Mouse (Mus musculus) kidney, embryonic 14.5 days (tissue): ENCODE measurements around the gene Hipk2. TPM values are rescaled to one million over a fixed set of nuclear protein-coding genes. Genes with fewer than 3 reads are reported as not detected.

Experiments
- ATAC-seq: fragments of 200-750 bp; cut with Nextera tagmentation; 2 replicates; pipeline ENCODE4 v1.8.0; 2017; ENCODE audit warnings: moderate number of reproducible peaks, mild to moderate bottlenecking, moderate TSS enrichment, moderate library complexity; ENCODE audit not compliant: low FRiP score, low TSS enrichment
- H3K27ac ChIP-seq: fragments of 300-500 bp; sonication (generic); 2 replicates; pipeline ENCODE4 v1.5.1; 2014; ENCODE audit warnings: low read depth, mild to moderate bottlenecking, low read length, moderate library complexity, mixed read lengths
- H3K27me3 ChIP-seq: fragments of 300-500 bp; sonication (generic); 2 replicates; pipeline ENCODE4 v1.6.1; 2014; ENCODE audit warnings: mild to moderate bottlenecking, low read length; ENCODE audit not compliant: control insufficient read depth, insufficient read depth
- H3K36me3 ChIP-seq: fragments of 300-500 bp; sonication (generic); 2 replicates; pipeline ENCODE4 v1.6.1; 2014; ENCODE audit warnings: low read length, mixed read lengths; ENCODE audit not compliant: control insufficient read depth, insufficient read depth
- H3K4me1 ChIP-seq: fragments of 300-500 bp; sonication (generic); 2 replicates; pipeline ENCODE4 v1.6.1; 2014; ENCODE audit warnings: low read length, mixed read lengths; ENCODE audit not compliant: control insufficient read depth, insufficient read depth
- H3K4me2 ChIP-seq: fragments of 300-500 bp; sonication (generic); replicated peaks from 2 replicates; pipeline ENCODE4 v1.6.1; 2014; ENCODE audit warnings: low read depth, mild to moderate bottlenecking, low read length
- H3K4me3 ChIP-seq: fragments of 300-500 bp; sonication (generic); 2 replicates; pipeline ENCODE4 v1.5.1; 2014; ENCODE audit warnings: mild to moderate bottlenecking, low read length
- H3K9ac ChIP-seq: fragments of 300-500 bp; sonication (generic); 2 replicates; pipeline ENCODE4 v1.6.1; 2014; ENCODE audit warnings: low read depth, mild to moderate bottlenecking, low read length, moderate library complexity
- H3K9me3 ChIP-seq: fragments of 300-500 bp; sonication (generic); 2 replicates; pipeline ENCODE4 v1.6.1; 2016; ENCODE audit warnings: low read length; ENCODE audit not compliant: control insufficient read depth
- WGBS: fragments of 180-500 bp; shearing (Covaris S2); extraction: QIAGEN DNeasy Blood & Tissue Kit; methylation state at CpG from one replicate; pipeline ENCODE4 v1.1.7; 2014; 5-methylcytosine and 5-hydroxymethylcytosine counted together
- polyA plus RNA-seq: library from polyadenylated mRNA; unstranded; fragments of >200 nt; fragmentation: Nextera tagmentation; extraction: Ambion mirVana; gene quantifications from 2 replicates; pipeline ENCODE4 v1.2.1, GENCODE M21; 2014

Hipk2 gene
- polyA plus RNA-seq, 1 experiment from 2014 or later, result 33.6 TPM

GRCm38 (mm10) chr6:38810121-38810475 is 65.9 kb downstream of the Hipk2 start:
- H3K9ac ChIP-seq, result no peak overlapping the region
- 27% methylated on average over 2 of the region's 2 CpGs for WGBS
- H3K27ac ChIP-seq, result no peak overlapping the region
- H3K36me3 ChIP-seq, result peaks cover 19% of the 10 kb centered on the region; the same call in 1 of the 2 replicates
- H3K4me3 ChIP-seq, result no peak overlapping the region
- no peak for ATAC-seq
- H3K4me1 ChIP-seq, result no peaks in the 10 kb centered on the region
- H3K27me3 ChIP-seq, result no peaks in the 10 kb centered on the region
- H3K4me2 ChIP-seq, result no peak overlapping the region
- no peaks in the 10 kb centered on the region for H3K9me3 ChIP-seq

GRCm38 (mm10) chr6:38809396-38810120 is 66.4 kb downstream of the Hipk2 start:
- Histone ChIP-seq H3K4me3 (no peak overlapping the region), H3K9me3 (peaks cover under 1% of the 10 kb centered on the region; the same call in 1 of the 2 replicates), H3K27me3 (no peaks in the 10 kb centered on the region), H3K36me3 (peaks cover 19% of the 10 kb centered on the region; the same call in 1 of the 2 replicates), H3K9ac (no peak overlapping the region), H3K27ac (no peak overlapping the region), H3K4me2 (no peak overlapping the region), H3K4me1 (no peaks in the 10 kb centered on the region)
- ATAC-seq, result no peak
- WGBS, result 50% methylated on average over 10 of the region's 10 CpGs

- Histone ChIP-seq H3K4me2 (no peak overlapping the region), H3K9ac (no peak overlapping the region), H3K4me3 (no peak overlapping the region), H3K27ac (no peak overlapping the region), H3K4me1 (no peaks in the 10 kb centered on the region), H3K27me3 (no peaks in the 10 kb centered on the region), H3K36me3 (peaks cover 18% of the 10 kb centered on the region; the same call in 1 of the 2 replicates), H3K9me3 (peaks cover 3% of the 10 kb centered on the region; the same call in 1 of the 2 replicates)
- 96% methylated on average over 4 of the region's 4 CpGs for WGBS
- no peak for ATAC-seq
These were observed 67.6 kb downstream of the Hipk2 start for GRCm38 (mm10) chr6:38808317-38808716.

GRCm38 (mm10) chr6:38806963-38807445 is 69.0 kb downstream of the Hipk2 start:
- no peak for ATAC-seq
- H3K27me3 ChIP-seq, result no peaks in the 10 kb centered on the region
- H3K4me2 ChIP-seq, result no peak overlapping the region
- no peak overlapping the region for H3K27ac ChIP-seq
- H3K9ac ChIP-seq, result no peak overlapping the region
- H3K4me3 ChIP-seq, result no peak overlapping the region
- H3K36me3 ChIP-seq, result peaks cover 14% of the 10 kb centered on the region; the same call in 1 of the 2 replicates
- WGBS, result 67% methylated on average over 4 of the region's 4 CpGs
- peaks cover 3% of the 10 kb centered on the region; the same call in 1 of the 2 replicates for H3K9me3 ChIP-seq
- H3K4me1 ChIP-seq, result no peaks in the 10 kb centered on the region

GRCm38 (mm10) chr6:38805612-38806011 is 70.4 kb downstream of the Hipk2 start:
- no peak overlapping the region for H3K4me3 ChIP-seq
- no peak for ATAC-seq
- H3K27me3 ChIP-seq, result no peaks in the 10 kb centered on the region
- H3K27ac ChIP-seq, result no peak overlapping the region
- H3K4me1 ChIP-seq, result no peaks in the 10 kb centered on the region
- peaks cover 3% of the 10 kb centered on the region; the same call in 1 of the 2 replicates for H3K9me3 ChIP-seq
- H3K4me2 ChIP-seq, result no peak overlapping the region
- no peak overlapping the region for H3K9ac ChIP-seq
- WGBS, result 71% methylated on average over 2 of the region's 2 CpGs
- H3K36me3 ChIP-seq, result peaks cover 9% of the 10 kb centered on the region; the same call in 1 of the 2 replicates

GRCm38 (mm10) chr6:38801252-38801651 is 74.7 kb downstream of the Hipk2 start:
- H3K9ac ChIP-seq, result no peak overlapping the region
- H3K36me3 ChIP-seq, result peaks cover 7% of the 10 kb centered on the region; the same call in 1 of the 2 replicates
- H3K4me1 ChIP-seq, result no peaks in the 10 kb centered on the region
- H3K4me3 ChIP-seq, result no peak overlapping the region
- no peak overlapping the region for H3K4me2 ChIP-seq
- H3K27me3 ChIP-seq, result no peaks in the 10 kb centered on the region
- H3K27ac ChIP-seq, result no peak overlapping the region
- peaks cover 3% of the 10 kb centered on the region; the same call in 1 of the 2 replicates for H3K9me3 ChIP-seq
- 44% methylated on average over 1 of the region's 1 CpGs for whole genome bisulfite sequencing
- no peak for ATAC-seq

GRCm38 (mm10) chr6:38797548-38797947 is 78.4 kb downstream of the Hipk2 start:
- no peak overlapping the region for H3K9ac ChIP-seq
- ATAC-seq, result no peak
- WGBS, result 88% methylated on average over 3 of the region's 3 CpGs
- no peaks in the 10 kb centered on the region for H3K27me3 ChIP-seq
- H3K36me3 ChIP-seq, result peaks cover 3% of the 10 kb centered on the region; the same call in 1 of the 2 replicates
- H3K27ac ChIP-seq, result no peak overlapping the region
- no peak overlapping the region for H3K4me3 ChIP-seq
- no peak overlapping the region for H3K4me2 ChIP-seq
- no peaks in the 10 kb centered on the region for H3K4me1 ChIP-seq
- no peaks in the 10 kb centered on the region for H3K9me3 ChIP-seq

GRCm38 (mm10) chr6:38796993-38797392 is 79.0 kb downstream of the Hipk2 start:
- Histone ChIP-seq H3K4me3 (no peak overlapping the region), H3K36me3 (no peaks in the 10 kb centered on the region), H3K4me2 (no peak overlapping the region), H3K4me1 (no peaks in the 10 kb centered on the region), H3K9me3 (no peaks in the 10 kb centered on the region), H3K27ac (no peak overlapping the region), H3K9ac (no peak overlapping the region), H3K27me3 (no peaks in the 10 kb centered on the region)
- ATAC-seq, result no peak

- no peaks in the 10 kb centered on the region for H3K9me3 ChIP-seq
- no peak overlapping the region for H3K9ac ChIP-seq
- 90% methylated on average over 1 of the region's 1 CpGs for WGBS
These were observed 79.6 kb downstream of the Hipk2 start for GRCm38 (mm10) chr6:38796388-38796787.

More at GRCm38 (mm10) chr6:38796388-38796787, 79.6 kb downstream of the Hipk2 start:
- Histone ChIP-seq H3K4me3 (no peak overlapping the region), H3K27ac (no peak overlapping the region), H3K27me3 (no peaks in the 10 kb centered on the region), H3K4me1 (no peaks in the 10 kb centered on the region), H3K4me2 (no peak overlapping the region), H3K36me3 (no peaks in the 10 kb centered on the region)
- no peak for ATAC-seq
